ENCODE assay signal across 12 mouse cellular contexts in genomic region chr17:27448749-27449148, GRCm38 (mm10).
DNase-seq lines count a peak whose midpoint lies in the region; ATAC-seq and TF ChIP-seq lines count a peak whose summit lies in the region.
"Had no signal": no experiment of that assay in that cellular context is flagged by ENCODE, and none has a peak within 500 bp of the region (broad histone marks: within the 10 kb centered on the region; RNA-seq: fewer than 3 reads in every experiment).

No protein-coding gene starts in this region.

- TF ChIP-seq CTCF in forebrain, postnatal 0 days (IDR thresholded peaks at IDR 0.05; ENCODE audit: low read depth) = peak; percentile 44

- peak; percentile 16; the same call in 1 of the 2 replicates for ATAC-seq in forebrain, postnatal 0 days
- no peak for ATAC-seq in forebrain, embryonic 13.5 days
- ATAC-seq in megakaryocyte, adult 5-6 weeks (ENCODE audit: poor library complexity, severe bottlenecking) = no peak

- no peak overlapping the region for H3K27ac ChIP-seq in forebrain, postnatal 0 days (ENCODE audit: low read depth, low read length)
- no peak overlapping the region for H3K27ac ChIP-seq in forebrain, embryonic 13.5 days
- H3K27ac ChIP-seq: stomach, embryonic 15.5 days had no signal

- no peak for DNase-seq in forebrain, postnatal 0 days
- peak; percentile 89 for DNase-seq in cerebellum, adult 9-10 months
- DNase-seq in retina, embryonic 14.5 days (ENCODE audit: low spot score) = peak; percentile 45
- no peak for DNase-seq in gastrocnemius, adult 18-20 months (ENCODE audit: low spot score)
- no peak for DNase-seq in adrenal gland, adult 8-10 months
- DNase-seq: heart, postnatal 36 days; kidney, postnatal 25 days had no signal

- 48% methylated on average over 6 of the region's 6 CpGs for WGBS in forebrain, postnatal 0 days
- WGBS in forebrain, embryonic 13.5 days = 55% methylated on average over 6 of the region's 6 CpGs

- no peaks in the 10 kb centered on the region for H3K36me3 ChIP-seq in forebrain, postnatal 0 days (ENCODE audit: insufficient read depth)
- no peaks in the 10 kb centered on the region for H3K36me3 ChIP-seq in forebrain, embryonic 13.5 days (ENCODE audit: poor library complexity, severe bottlenecking)
- no peaks in the 10 kb centered on the region for H3K36me3 ChIP-seq in megakaryocyte, embryonic 14.5 days (replicated peaks; ENCODE audit: low read length)
- H3K36me3 ChIP-seq: stomach, embryonic 15.5 days had no signal

- H3K4me3 ChIP-seq in forebrain, postnatal 0 days (ENCODE audit: low read depth, low read length) = no peak overlapping the region
- H3K4me3 ChIP-seq in forebrain, embryonic 13.5 days = no peak overlapping the region
- H3K4me3 ChIP-seq in megakaryocyte, embryonic 14.5 days (replicated peaks) = peak overlapping the region; percentile 13
- H3K4me3 ChIP-seq: stomach, embryonic 15.5 days had no signal

- H3K9ac ChIP-seq in forebrain, postnatal 0 days = no peak overlapping the region
- no peak overlapping the region for H3K9ac ChIP-seq in forebrain, embryonic 13.5 days
- H3K9ac ChIP-seq: lung, embryonic 14.5 days; stomach, embryonic 15.5 days had no signal

- H3K4me1 ChIP-seq in forebrain, postnatal 0 days (ENCODE audit: insufficient read depth) = no peaks in the 10 kb centered on the region
- H3K4me1 ChIP-seq in forebrain, embryonic 13.5 days = peaks cover 7% of the 10 kb centered on the region
- H3K4me1 ChIP-seq in megakaryocyte, embryonic 14.5 days = no peaks in the 10 kb centered on the region

- H3K4me2 ChIP-seq in forebrain, postnatal 0 days (ENCODE audit: low read depth) = no peak overlapping the region
- no peak overlapping the region for H3K4me2 ChIP-seq in forebrain, embryonic 13.5 days
- H3K4me2 ChIP-seq: lung, embryonic 14.5 days; stomach, embryonic 15.5 days had no signal

- no peaks in the 10 kb centered on the region for H3K27me3 ChIP-seq in forebrain, postnatal 0 days (ENCODE audit: insufficient read depth, low read length)
- H3K27me3 ChIP-seq in forebrain, embryonic 13.5 days = 0 out of 2 replicates have a peak, but pooled peaks cover 6% of the 10 kb centered on the region
- H3K27me3 ChIP-seq in megakaryocyte, embryonic 14.5 days (replicated peaks) = peaks cover 79% of the 10 kb centered on the region
- H3K27me3 ChIP-seq: stomach, embryonic 15.5 days had no signal

- no peaks in the 10 kb centered on the region for H3K9me3 ChIP-seq in forebrain, postnatal 0 days (ENCODE audit: low read length)
- no peaks in the 10 kb centered on the region for H3K9me3 ChIP-seq in forebrain, embryonic 13.5 days (replicated peaks)
- no peaks in the 10 kb centered on the region for H3K9me3 ChIP-seq in megakaryocyte, embryonic 14.5 days
- H3K9me3 ChIP-seq: stomach, embryonic 15.5 days had no signal

Comparison
In these comparisons a context has a peak if more than half of its experiments do, and no peak if none do; other contexts are left out.
1. DNase-seq: peak in cerebellum, adult 9-10 months (single experiment) and retina, embryonic 14.5 days (single experiment); none in forebrain, postnatal 0 days (single experiment), gastrocnemius, adult 18-20 months (single experiment) and adrenal gland, adult 8-10 months (single experiment).